Mouse (Mus musculus): ENCODE measurements around the gene Gm21767. TPM values are rescaled to one million over a fixed set of nuclear protein-coding genes. Genes with fewer than 3 reads are reported as not detected.
"Not testable (repeated sequence)": the region's sequence is repeated elsewhere in the genome, so short reads cannot be mapped to it uniquely, and the experiment has no call there.

Gm21767 gene
- polyA plus RNA-seq (2015; fragmentation: Nextera tagmentation; extraction: Ambion mirVana): not detected in 2 replicates

GRCm38 (mm10) chrY:13941438-13941837, at the start of gene Gm21767:
Gene Gm21767 (plus strand): TSS chrY:13941738.
- H3K27ac ChIP-seq (ENCODE audit: low read length); H3K9me3 ChIP-seq (replicated peaks; ENCODE audit: control insufficient read depth, low read length); H3K9ac ChIP-seq (ENCODE audit: low read depth, low read length); H3K4me1 ChIP-seq (ENCODE audit: control insufficient read depth, low read depth, low read length); H3K4me3 ChIP-seq (ENCODE audit: low read depth, low read length); H3K4me2 ChIP-seq (ENCODE audit: low read depth, low read length); H3K27me3 ChIP-seq (ENCODE audit: control insufficient read depth, insufficient read depth, low read depth, low read length); H3K36me3 ChIP-seq (ENCODE audit: control insufficient read depth, insufficient read depth); ATAC-seq (ENCODE audit: low read depth): not testable (repeated sequence)
- WGBS (ENCODE audit: insufficient replicate concordance): no CpG with 5 or more reads among the region's 3 CpGs
